Mouse (Mus musculus): ENCODE data around the gene Efna1. TPM values are rescaled to one million over a fixed set of nuclear protein-coding genes. Genes with fewer than 3 reads are reported as not detected.

Efna1 gene
- total and polyA plus RNA-seq, 2 experiments: 22.1 to 73.1 TPM

DNA sequence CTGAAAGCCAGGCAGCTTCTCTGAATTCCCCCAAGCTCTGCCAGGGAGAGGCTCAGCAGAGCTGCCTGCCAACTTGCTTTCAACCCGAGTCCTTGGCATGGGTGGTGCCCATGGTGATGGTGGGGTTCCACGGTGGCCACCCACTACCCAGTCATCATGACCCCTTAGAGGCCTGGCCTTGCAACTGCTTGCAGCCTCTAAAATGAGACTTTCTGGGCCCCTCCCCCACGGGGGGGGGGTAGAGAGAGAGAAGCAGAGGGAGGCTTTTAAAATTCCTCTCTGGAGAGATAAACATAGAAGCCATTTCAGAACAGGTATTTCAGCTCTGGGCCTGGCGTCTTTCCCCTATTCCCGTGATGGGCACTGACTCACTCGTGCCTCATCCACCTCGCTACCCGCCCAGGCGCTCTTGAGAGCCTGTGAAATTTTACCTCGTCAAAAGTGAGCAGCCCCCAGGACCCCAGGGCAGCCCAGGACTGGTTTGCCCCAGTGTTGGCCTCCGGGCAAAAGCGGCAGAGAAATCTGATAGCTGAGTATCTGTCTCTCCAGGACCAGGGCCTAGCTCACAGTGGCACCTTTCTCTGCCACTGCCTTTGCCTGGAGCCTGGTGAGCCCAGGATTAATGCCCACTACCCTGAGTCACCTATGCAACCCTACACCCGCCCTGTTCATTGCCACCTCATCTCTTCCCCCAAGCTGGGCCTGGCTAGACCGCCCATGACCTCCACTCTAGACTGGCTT lies 3.5 kb downstream of the Efna1 start:
- peak overlapping the region; percentile 86 for H3K4me3 ChIP-seq (ENCODE audit: insufficient read depth, low read depth, low read length)
- H3K4me1 ChIP-seq (ENCODE audit: control insufficient read depth, insufficient read depth, low read length): peaks cover 28% of the 10 kb centered on the region
- 10% methylated on average over 14 of the region's 14 CpGs for WGBS
- peaks cover 25% of the 10 kb centered on the region for H3K36me3 ChIP-seq (ENCODE audit: control insufficient read depth, insufficient read depth, low read length)
- no peaks in the 10 kb centered on the region for H3K27me3 ChIP-seq (ENCODE audit: control insufficient read depth, insufficient read depth, low read length)
- H3K9ac ChIP-seq (ENCODE audit: low read depth, low read length): peak overlapping the region; percentile 84
- no peak for TF ChIP-seq POLR2A (IDR thresholded peaks at IDR 0.05; ENCODE audit: extremely low read depth, insufficient read depth, low read length)
- TF ChIP-seq CTCF (IDR thresholded peaks at IDR 0.05; ENCODE audit: low read depth, low read length): no peak
- DNase-seq (ENCODE audit: extremely low read depth, low read depth, low spot score): no peak
- H3K79me2 ChIP-seq (ENCODE audit: control insufficient read depth, insufficient read depth, low read length): peaks cover 33% of the 10 kb centered on the region; the same call in 1 of the 2 replicates
- H3K27ac ChIP-seq (replicated peaks; ENCODE audit: insufficient read depth, low read depth, low read length): peak overlapping the region; percentile 92

DNA sequence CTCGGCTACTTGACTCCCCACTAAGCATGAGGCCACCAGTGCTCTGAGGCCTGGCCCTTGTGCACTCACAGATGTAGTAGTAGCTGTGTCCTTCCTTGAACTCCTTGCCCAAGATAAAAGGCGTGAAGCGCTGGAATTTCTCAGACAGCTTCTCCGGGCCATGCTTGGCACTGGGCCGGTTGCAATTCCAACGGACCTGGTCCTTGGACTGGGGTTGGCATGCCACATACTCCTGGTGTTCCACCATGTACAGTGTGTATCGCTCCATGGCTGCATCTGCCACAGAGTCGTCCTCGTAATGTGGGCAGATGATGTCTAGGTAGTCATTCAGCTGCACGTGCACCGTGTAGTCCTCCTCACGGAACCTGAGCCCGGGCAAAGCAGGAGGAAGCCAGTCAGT lies 4.9 kb downstream of the Efna1 start:
- Histone ChIP-seq H3K27me3 (ENCODE audit: control insufficient read depth, insufficient read depth, low read length) (no peaks in the 10 kb centered on the region), H3K4me1 (ENCODE audit: control insufficient read depth, insufficient read depth, low read length) (peaks cover 24% of the 10 kb centered on the region), H3K9ac (ENCODE audit: low read depth, low read length) (peak overlapping the region; percentile 36), H3K79me2 (ENCODE audit: control insufficient read depth, insufficient read depth, low read length) (peaks cover 33% of the 10 kb centered on the region; the same call in 1 of the 2 replicates), H3K36me3 (ENCODE audit: control insufficient read depth, insufficient read depth, low read length) (peaks cover 33% of the 10 kb centered on the region), H3K4me3 (ENCODE audit: insufficient read depth, low read depth, low read length) (no peak overlapping the region), H3K27ac (replicated peaks; ENCODE audit: insufficient read depth, low read depth, low read length) (peak overlapping the region; percentile 66)
- WGBS: 43% methylated on average over 13 of the region's 13 CpGs
- peak; percentile 58 for DNase-seq (ENCODE audit: extremely low read depth, low read depth, low spot score)
- TF ChIP-seq POLR2A (IDR thresholded peaks at IDR 0.05; ENCODE audit: extremely low read depth, insufficient read depth, low read length) (no peak), CTCF (IDR thresholded peaks at IDR 0.05; ENCODE audit: low read depth, low read length) (no peak)

- Histone ChIP-seq H3K79me2 (ENCODE audit: control insufficient read depth, insufficient read depth, low read length) (peaks cover 10% of the 10 kb centered on the region; the same call in 1 of the 2 replicates), H3K36me3 (ENCODE audit: control insufficient read depth, insufficient read depth, low read length) (peaks cover 33% of the 10 kb centered on the region), H3K9ac (ENCODE audit: low read depth, low read length) (no peak overlapping the region), H3K4me1 (ENCODE audit: control insufficient read depth, insufficient read depth, low read length) (peaks cover 33% of the 10 kb centered on the region), H3K27ac (replicated peaks; ENCODE audit: insufficient read depth, low read depth, low read length) (no peak overlapping the region), H3K4me3 (ENCODE audit: insufficient read depth, low read depth, low read length) (no peak overlapping the region), H3K27me3 (ENCODE audit: control insufficient read depth, insufficient read depth, low read length) (no peaks in the 10 kb centered on the region)
- TF ChIP-seq CTCF (IDR thresholded peaks at IDR 0.05; ENCODE audit: low read depth, low read length) (no peak), POLR2A (IDR thresholded peaks at IDR 0.05; ENCODE audit: extremely low read depth, insufficient read depth, low read length) (no peak)
- WGBS: 35% methylated on average over 6 of the region's 6 CpGs
- peak; percentile 62 for DNase-seq (ENCODE audit: extremely low read depth, low read depth, low spot score)
Observed at GRCm38 (mm10) chr3:89271760-89272159, 9.2 kb downstream of the Efna1 start.

DNA sequence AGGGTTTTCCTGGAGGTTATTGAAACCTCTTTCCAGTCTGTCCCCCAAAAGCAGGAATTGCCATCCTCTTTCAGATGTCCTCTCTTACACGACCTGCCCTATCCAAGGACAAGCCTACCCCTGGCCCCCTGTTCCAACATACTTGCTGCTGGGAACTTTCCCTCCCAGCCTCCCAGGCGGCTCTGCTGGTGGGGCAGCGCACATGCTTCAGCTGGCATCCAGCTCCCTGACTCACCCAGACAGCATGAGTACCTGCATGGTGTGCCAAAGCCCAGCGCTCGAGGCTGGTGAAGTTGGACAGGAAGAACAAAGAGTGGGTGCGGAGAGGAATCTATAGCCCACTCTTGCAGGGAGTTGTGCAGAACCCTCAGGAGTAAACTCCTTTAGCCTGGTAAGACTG lies 10.1 kb downstream of the Efna1 start:
- TF ChIP-seq POLR2A (IDR thresholded peaks at IDR 0.05; ENCODE audit: extremely low read depth, insufficient read depth, low read length) (no peak), CTCF (IDR thresholded peaks at IDR 0.05; ENCODE audit: low read depth, low read length) (no peak)
- Histone ChIP-seq H3K27ac (replicated peaks; ENCODE audit: insufficient read depth, low read depth, low read length) (peak overlapping the region; percentile 22), H3K36me3 (ENCODE audit: control insufficient read depth, insufficient read depth, low read length) (peaks cover 29% of the 10 kb centered on the region), H3K4me3 (ENCODE audit: insufficient read depth, low read depth, low read length) (no peak overlapping the region), H3K27me3 (ENCODE audit: control insufficient read depth, insufficient read depth, low read length) (no peaks in the 10 kb centered on the region), H3K9ac (ENCODE audit: low read depth, low read length) (peak overlapping the region; percentile 21; the same call in 1 of the 2 replicates), H3K79me2 (ENCODE audit: control insufficient read depth, insufficient read depth, low read length) (peaks cover 9% of the 10 kb centered on the region; the same call in 1 of the 2 replicates), H3K4me1 (ENCODE audit: control insufficient read depth, insufficient read depth, low read length) (peaks cover 29% of the 10 kb centered on the region)
- DNase-seq (ENCODE audit: extremely low read depth, low read depth, low spot score): peak; percentile 65
- WGBS: 25% methylated on average over 6 of the region's 6 CpGs

GRCm38 (mm10) chr3:89270051-89270755 lies 10.7 kb downstream of the Efna1 start, which contains the start of gene Slc50a1:
TSS of gene Slc50a1 (minus strand) at chr3:89270570.
- TF ChIP-seq CTCF (IDR thresholded peaks at IDR 0.05; ENCODE audit: low read depth, low read length): peak; percentile 57
- peak; percentile 63; the same call in 1 of the 2 replicates for TF ChIP-seq POLR2A (IDR thresholded peaks at IDR 0.05; ENCODE audit: extremely low read depth, insufficient read depth, low read length)
- peak within 1 kb of the TSS; percentile 60 for H3K27ac ChIP-seq (replicated peaks; ENCODE audit: insufficient read depth, low read depth, low read length)
- H3K4me1 ChIP-seq (ENCODE audit: control insufficient read depth, insufficient read depth, low read length): peaks cover 23% of the 10 kb centered on the region
- DNase-seq (ENCODE audit: extremely low read depth, low read depth, low spot score): peak; percentile 67
- 2% methylated on average over 39 of the region's 39 CpGs for WGBS
- peaks cover 8% of the 10 kb centered on the region; the same call in 1 of the 2 replicates for H3K79me2 ChIP-seq (ENCODE audit: control insufficient read depth, insufficient read depth, low read length)
- peaks cover 23% of the 10 kb centered on the region for H3K36me3 ChIP-seq (ENCODE audit: control insufficient read depth, insufficient read depth, low read length)
- H3K27me3 ChIP-seq (ENCODE audit: control insufficient read depth, insufficient read depth, low read length): no peaks in the 10 kb centered on the region
- peak within 1 kb of the TSS; percentile 72 for H3K9ac ChIP-seq (ENCODE audit: low read depth, low read length)
- peak within 1 kb of the TSS; percentile 69 for H3K4me3 ChIP-seq (ENCODE audit: insufficient read depth, low read depth, low read length)
